Mouse (Mus musculus) left cerebral cortex, adult 18-20 months (tissue): ENCODE measurements at regions not wholly inside any gene's neighbourhood (a gene's known extent, or its start where the extent isn't known, plus 50 kb on each side); places are given as distances from the start of the nearest gene placed in this dataset.

Experiments used
- DNase-seq, 2 experiments: peaks; one replicate each; pipeline ENCODE4 v3.0.0; 2021 to 2022; ENCODE audit warnings: low spot score in 2 of 2, mixed read lengths in 1 of 2

- DNase-seq = peak; percentile 25
Measured at GRCm38 (mm10) chr14:80657408-80657807, 673.5 kb downstream of the Olfm4 start.

GRCm38 (mm10) chr14:80682876-80683275 lies 699.0 kb downstream of the Olfm4 start:
- DNase-seq = no peak

- DNase-seq = peak in 1 of 2 experiments; percentile 3
Measured at GRCm38 (mm10) chr14:80683282-80683681, 699.4 kb downstream of the Olfm4 start.

- peak; percentile 1 to 3 for DNase-seq
Measured at GRCm38 (mm10) chr14:80683703-80684102, 699.8 kb downstream of the Olfm4 start.

- no peak for DNase-seq
Measured at GRCm38 (mm10) chr14:80690476-80690875, 706.6 kb downstream of the Olfm4 start.

GRCm38 (mm10) chr14:80722766-80723531 lies 739.1 kb downstream of the Olfm4 start:
- DNase-seq = no peak

GRCm38 (mm10) chr14:80731194-80731593 lies 747.3 kb downstream of the Olfm4 start:
- no peak for DNase-seq
